ENCODE assay signal across 19 mouse cellular contexts in genomic region chr6:53086879-53087278, GRCm38 (mm10).
"Had no signal": no experiment of that assay in that cellular context is flagged by ENCODE, and none has a peak within 500 bp of the region (broad histone marks: within the 10 kb centered on the region; RNA-seq: fewer than 3 reads in every experiment).

No protein-coding gene starts in this region.

- H3K27ac ChIP-seq: liver, embryonic 13.5 days; liver, embryonic 15.5 days; lung, embryonic 15.5 days; macrophage; midbrain, embryonic 10.5 days; midbrain, embryonic 13.5 days; midbrain, embryonic 15.5 days; neural tube, embryonic 12.5 days; stomach, embryonic 15.5 days; stomach, postnatal 0 days had no signal

- H3K4me2 ChIP-seq: liver, embryonic 13.5 days; liver, embryonic 15.5 days; lung, embryonic 15.5 days; midbrain, embryonic 13.5 days; midbrain, embryonic 15.5 days; neural tube, embryonic 12.5 days; stomach, embryonic 15.5 days had no signal

- H3K4me1 ChIP-seq: liver, embryonic 13.5 days; liver, embryonic 15.5 days; lung, embryonic 15.5 days; midbrain, embryonic 10.5 days; midbrain, embryonic 13.5 days; midbrain, embryonic 15.5 days; neural tube, embryonic 12.5 days; stomach, embryonic 15.5 days had no signal

- H3K4me3 ChIP-seq: liver, embryonic 13.5 days; liver, embryonic 15.5 days; lung, embryonic 15.5 days; megakaryocyte, embryonic 14.5 days; midbrain, embryonic 10.5 days; midbrain, embryonic 13.5 days; midbrain, embryonic 15.5 days; neural tube, embryonic 12.5 days; stomach, embryonic 15.5 days had no signal

- ATAC-seq: liver, postnatal 0 days; lung, postnatal 0 days; midbrain, embryonic 13.5 days; midbrain, embryonic 15.5 days had no signal

- H3K9me3 ChIP-seq: liver, embryonic 13.5 days; liver, embryonic 15.5 days; lung, embryonic 15.5 days; megakaryocyte, embryonic 14.5 days; midbrain, embryonic 10.5 days; midbrain, embryonic 13.5 days; midbrain, embryonic 15.5 days; neural tube, embryonic 12.5 days; stomach, embryonic 15.5 days had no signal

- H3K9ac ChIP-seq: liver, embryonic 13.5 days; liver, embryonic 15.5 days; liver, postnatal 0 days; lung, embryonic 15.5 days; midbrain, embryonic 13.5 days; midbrain, embryonic 15.5 days; neural tube, embryonic 12.5 days; stomach, embryonic 15.5 days had no signal

- H3K36me3 ChIP-seq: liver, embryonic 13.5 days; liver, embryonic 15.5 days; lung, embryonic 15.5 days; midbrain, embryonic 10.5 days; midbrain, embryonic 13.5 days; midbrain, embryonic 15.5 days; neural tube, embryonic 12.5 days; stomach, embryonic 15.5 days had no signal

- DNase-seq: liver, embryonic 13.5 days; liver, postnatal 0 days; lung, adult 2 months; lung, postnatal 14 days; lung, postnatal 36 days; thymus, adult 2 months; thymus, postnatal 14 days; thymus, postnatal 36 days had no signal

- H3K27me3 ChIP-seq: liver, embryonic 13.5 days; liver, embryonic 15.5 days; lung, embryonic 15.5 days; midbrain, embryonic 13.5 days; midbrain, embryonic 15.5 days; neural tube, embryonic 12.5 days; stomach, embryonic 15.5 days had no signal
